Mouse (Mus musculus) heart, postnatal 4 days (tissue): Measurements from ENCODE around the gene Olfr56. TPM values are rescaled to one million over a fixed set of nuclear protein-coding genes. Genes with fewer than 3 reads are reported as not detected.
A peak's percentile ranks its signal among the peaks of the same experiment; 100 is the strongest.

Experiments used
- DNase-seq: peaks from one replicate; pipeline ENCODE4 v3.0.0; 2021
- total RNA-seq, 2 experiments: library from RNA; stranded (reverse); gene quantifications; 2 replicates each; pipeline ENCODE4 v1.2.3; 2021

Olfr56 gene
- total RNA-seq, 2 experiments from 2014 or later: 0.18 TPM; not detected in 1

DNA sequence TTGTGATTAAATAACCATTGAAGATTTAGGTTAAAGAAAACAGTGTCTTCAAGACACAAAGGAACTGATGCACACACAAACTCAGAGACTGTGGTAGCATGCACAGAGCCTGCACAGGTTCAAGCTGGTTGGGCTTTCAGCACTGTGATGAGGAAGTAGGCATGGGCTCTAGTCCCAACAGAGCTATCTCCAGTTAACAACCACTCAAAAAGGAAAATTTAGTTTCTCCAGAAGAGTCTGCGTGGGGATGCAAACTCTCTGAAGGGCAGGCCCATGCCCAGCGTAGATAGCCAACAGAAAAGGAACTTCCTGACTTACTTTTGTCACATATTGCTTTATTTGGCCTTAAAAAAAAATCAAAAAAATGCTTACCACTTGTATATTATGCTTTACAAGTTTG lies 114.1 kb downstream of the Olfr56 start:
- no peak for DNase-seq

DNA sequence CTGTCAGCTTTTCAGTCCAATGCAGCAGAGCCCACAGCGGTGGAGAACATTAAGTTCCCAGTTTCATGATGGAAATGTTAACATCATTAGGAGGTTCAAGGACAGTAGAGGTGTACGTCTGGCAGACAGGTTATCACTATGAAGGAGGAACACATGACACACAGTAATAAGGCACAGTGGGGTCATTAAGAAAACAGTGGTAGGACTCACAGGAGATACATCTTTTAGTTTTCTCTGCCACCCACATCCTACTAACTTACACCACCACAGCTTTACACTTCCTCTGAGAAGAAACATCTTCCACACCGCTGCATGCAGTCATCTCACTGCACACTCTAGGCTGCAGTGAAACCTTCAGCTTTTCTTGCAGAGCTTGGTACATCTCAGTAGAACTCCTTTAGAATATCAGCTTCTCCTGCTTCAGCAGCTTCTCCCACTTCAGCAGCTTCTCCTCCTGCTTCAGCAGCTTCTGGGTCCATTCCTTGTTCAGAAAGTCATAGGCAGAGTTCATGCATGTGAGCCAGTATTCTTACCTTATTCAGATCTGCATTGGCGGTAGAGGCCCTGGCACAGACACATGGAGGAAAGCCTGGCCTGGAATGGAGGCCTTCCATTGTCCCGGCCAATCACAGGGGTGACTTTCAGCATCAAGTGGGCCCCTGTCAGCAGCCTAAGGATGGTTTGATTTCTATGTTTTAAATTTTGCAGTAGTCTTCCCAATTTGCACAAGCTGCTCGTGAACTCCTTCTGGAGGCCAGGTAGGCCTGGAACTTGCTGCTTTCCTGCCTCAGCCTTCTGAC lies 115.4 kb downstream of the Olfr56 start:
- no peak for DNase-seq

DNA sequence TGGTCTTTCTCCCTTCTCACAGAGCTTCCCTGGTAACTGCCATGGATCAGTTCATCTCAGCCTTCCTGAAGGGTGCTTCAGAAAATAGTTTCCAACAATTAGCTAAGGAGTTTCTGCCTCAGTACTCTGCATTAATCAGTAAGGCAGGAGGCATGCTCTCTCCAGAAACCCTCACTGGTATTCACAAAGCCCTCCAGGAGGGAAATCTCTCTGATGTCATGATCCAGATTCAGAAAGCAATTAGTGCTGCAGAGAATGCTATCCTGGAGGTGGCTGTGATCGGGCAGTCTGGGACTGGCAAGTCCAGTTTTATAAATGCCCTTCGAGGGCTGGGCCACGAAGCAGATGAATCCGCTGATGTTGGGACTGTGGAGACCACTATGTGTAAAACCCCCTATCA lies 116.7 kb downstream of the Olfr56 start:
- no peak for DNase-seq

DNA sequence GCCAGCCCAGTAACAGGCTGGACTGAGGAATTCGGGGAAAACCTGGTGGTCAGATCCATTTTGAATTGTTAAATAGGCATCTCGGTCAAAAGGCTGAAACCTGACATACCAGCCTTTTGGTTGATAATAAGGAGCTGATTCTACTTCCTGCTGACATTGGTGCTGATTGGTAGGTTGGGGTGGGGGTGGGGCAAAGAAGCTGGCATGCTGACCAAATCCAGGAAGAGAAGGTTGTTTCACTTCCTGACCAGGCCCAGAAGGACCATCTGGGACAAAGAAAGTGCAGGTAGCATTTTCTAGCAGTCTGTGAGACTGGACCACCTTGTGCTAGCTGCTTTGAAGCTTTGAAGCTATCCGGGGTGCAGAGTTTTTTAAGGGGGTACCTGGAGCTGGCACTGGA lies 121.7 kb downstream of the Olfr56 start:
- no peak for DNase-seq

DNA sequence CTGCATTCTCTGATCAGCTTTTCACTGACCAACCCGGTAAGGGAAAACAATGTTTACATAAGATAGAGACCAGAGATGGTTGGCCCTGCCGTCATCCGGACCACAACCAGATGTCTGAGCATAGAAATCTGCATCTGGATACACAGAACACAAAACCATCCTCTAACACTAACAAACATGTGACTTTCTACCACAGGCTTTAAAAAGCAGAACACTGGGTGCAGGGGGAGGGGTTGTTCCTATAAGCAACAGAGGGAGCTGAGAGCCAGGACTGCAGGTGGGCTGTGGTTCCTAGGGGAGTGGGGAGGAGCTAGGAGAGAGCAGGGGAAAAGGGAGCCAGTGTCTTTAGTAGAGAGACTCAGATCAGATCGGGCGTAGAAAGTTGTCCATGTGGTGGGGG lies 122.8 kb downstream of the Olfr56 start:
- no peak for DNase-seq

DNA sequence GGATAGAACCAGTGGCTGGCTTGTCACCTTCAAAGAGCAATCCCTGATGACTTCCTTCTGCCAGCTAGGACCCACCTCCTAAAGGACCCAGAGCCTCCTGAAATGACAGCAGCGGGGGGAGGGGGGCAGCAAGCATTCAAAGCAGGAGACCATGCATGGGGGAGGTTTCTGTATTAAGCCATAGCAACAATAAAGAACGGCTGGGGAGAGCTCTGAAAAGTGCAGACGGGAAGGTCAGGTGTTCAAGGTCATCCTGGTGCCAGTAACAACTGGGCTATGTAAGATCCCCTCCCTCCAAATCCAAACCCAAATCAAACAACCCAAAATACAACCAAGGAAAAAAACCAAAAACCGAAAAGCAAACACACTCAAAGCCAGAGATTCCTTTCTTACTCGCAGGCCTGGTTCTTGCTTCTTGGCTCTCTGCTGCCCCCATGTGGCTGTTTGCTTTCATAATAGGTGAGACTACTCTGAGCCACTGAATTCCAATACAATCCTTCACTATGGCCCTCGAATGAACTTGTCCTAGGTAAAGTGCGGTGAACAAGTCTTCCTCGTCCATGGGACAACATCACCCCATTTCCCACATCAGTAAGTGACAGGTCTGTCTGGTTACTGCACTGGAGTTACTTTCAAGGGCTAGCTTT lies 124.5 kb downstream of the Olfr56 start:
- peak; percentile 92 for DNase-seq

DNA sequence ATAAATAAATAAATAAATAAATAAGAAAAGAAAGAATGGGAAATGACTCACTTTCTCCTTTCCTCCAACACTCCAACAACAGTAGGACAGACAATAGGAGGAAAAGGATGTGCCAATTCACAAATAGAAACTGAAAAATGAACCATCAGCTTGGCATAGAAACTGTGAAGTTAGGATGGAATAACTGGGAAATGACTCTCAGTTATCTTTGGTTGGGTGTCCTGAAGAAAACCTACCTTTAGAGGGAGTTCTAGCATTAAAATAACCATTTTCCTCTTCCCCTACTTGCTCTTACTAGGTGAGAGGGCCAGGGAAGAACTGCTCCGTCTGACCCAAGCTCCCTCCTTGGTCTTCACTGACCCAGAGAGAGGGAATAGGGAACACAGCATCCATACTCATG lies 127.1 kb downstream of the Olfr56 start:
- DNase-seq: no peak

DNA sequence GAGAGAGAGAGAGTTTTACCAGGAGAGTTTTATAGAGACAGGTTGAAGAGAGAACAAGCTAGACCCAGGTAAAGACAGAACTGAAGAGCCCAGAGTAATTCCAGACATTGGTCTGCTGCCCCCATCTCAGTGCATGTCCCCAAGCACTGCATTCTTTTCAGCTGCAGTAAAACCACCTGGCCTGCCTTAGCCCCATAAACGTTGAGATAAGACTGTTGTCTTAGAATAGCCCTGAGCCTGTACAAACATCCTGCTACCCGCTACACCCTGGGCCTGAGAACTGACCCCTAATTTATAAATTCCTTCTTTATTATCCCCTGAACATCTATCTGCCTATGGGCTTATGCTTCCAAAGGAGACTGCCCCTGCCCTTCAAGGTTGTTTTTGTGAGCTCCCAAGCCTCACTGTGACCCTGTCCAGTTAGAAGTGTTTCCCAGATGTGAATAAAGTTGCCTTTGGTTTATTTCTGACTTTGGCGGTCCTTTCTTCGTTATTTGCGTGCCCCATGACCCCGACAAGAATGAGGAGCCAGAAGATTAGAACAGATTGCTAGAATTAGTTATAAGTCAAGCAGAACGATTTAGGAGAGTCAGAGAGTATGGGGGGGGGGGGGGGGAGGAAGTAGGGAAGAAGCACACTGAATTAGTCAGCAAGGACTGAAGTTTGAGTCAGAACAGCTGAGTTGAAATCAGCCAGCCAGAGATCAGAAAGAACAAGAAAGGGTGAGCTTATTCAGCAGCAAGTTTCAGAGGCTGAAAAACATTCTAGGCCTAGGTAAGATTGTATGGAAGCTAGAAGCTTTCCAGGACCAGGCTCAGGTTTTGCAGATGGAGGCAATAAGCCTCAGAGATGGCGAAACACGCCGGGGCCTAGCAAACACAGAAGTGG lies 129.2 kb downstream of the Olfr56 start:
- no peak for DNase-seq

DNA sequence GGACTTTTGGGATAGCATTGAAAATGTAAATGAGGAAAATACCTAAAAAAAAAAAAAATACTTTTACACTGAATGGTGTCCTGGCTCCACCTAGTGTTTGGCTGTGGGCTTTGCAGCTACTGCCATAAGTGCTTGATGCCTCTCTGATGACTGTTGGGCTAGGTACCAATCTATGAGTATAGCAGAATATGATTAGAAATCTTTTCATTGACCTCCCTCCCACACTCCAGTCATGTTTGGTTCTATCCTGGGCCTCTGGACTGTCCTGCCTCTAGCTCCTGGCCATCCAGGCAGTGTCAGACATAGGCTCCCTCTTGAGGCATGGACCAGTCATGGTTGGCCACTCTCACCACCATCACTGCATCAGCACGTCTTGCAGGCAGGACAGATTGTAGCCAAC lies 130.1 kb downstream of the Olfr56 start:
- peak; percentile 42 for DNase-seq

DNA sequence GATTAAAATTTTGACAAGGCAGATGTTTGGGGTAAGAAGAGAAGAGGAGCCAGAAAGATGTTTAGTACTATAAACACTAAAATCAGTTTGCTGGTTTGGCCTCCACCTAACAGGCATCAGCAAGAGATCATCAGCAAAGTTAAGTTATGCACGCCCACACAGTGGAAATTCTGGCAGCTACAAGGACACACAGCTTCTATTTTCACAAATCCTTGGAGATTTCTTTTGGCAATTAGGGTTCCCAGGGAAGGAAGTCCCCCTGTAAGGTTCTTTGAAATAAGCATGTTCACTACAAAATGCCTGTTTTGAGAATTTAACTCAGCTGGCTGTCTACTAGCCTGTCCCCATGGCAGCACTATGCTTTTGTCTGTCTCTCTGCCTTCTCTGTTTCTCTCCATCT lies 132.3 kb downstream of the Olfr56 start:
- no peak for DNase-seq

DNA sequence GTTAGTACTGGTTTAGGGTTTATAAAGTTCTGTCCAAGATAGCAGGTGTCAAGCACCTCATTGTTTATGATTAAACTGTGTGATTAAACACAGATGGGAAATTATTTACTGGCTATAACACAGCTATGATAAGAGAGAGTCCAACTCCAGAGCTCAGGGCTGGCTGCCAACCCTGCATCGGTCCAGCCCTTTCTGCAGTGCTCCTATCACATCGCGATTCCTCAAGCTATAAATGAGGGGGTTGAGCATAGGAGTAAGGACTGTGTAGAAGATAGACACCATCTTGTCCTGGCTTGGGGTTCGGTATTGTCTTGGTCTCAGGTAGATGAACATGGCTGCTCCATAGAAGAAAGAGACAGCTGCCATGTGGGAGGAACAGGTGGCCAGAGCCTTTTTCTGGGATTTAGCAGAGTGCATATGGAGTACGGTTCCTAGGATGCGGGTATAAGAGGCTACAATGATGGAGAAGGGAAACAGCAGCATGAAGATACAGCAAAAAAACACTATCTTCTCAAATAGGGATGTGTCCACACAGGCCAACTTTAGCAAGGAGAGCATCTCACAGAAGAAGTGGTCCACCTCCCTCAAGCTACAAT lies 134.0 kb downstream of the Olfr56 start:
- DNase-seq: no peak

DNA sequence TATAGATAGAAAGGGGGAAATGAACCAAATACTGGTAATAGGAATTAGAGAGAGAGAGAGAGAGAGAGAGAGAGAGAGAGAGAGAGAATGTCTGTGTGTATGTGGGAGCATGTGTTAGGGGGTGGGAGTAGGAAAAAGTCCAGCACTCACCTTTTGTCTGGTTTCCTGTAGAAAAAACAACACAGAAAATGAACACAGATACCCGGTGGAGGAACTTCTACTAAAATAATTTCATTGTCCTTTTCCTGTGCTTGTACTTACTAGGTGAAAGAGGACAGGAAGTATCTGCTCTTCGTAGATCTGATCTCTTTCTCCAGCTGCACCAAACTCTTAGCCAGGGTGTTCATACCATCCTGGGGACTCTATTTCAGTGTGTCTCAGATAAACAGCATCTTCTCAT lies 135.5 kb downstream of the Olfr56 start:
- DNase-seq: no peak

DNA sequence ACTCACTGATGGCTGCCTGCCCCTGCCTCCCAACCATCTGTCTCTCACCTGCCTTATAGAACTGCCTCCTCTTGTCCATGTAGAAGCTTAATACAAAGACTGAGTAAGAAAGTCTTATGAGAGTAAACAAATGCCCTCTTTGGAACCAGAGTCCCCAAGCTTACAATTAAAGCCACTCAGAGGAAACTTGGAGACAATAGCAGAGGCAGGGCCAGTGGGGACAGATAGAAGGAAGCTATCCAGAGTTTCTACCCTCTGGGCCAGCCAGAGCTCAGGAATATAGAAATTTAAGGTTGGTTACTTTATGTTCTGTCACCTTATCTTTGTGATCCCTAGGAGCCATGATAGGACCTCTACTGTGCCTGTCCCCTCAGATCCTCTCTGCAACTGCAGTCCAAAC lies 136.1 kb downstream of the Olfr56 start, which contains the start of gene Olfr1396:
Gene Olfr1396, minus strand, starts transcription at position 101 of the 400 bp plus-strand sequence.
- no peak for DNase-seq

DNA sequence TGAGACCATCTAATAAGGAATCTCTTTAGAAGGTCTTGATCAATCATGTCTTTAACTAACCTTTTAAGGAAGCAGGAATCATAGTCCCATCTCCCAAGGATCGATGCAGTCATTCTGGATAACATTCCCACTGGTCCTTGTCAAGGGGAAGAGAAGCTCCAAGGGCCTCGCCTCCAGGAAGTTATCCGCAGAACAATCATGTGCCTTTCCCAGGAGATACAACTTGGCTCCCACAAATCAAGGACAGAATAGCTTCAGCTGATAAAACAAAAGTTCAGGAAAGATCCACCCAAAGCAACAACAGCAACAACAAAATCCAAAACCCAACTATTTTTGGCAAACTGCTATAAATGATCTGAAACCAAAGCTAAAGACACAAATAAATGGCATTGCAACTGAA lies 140.9 kb downstream of the Olfr56 start:
- DNase-seq: no peak

DNA sequence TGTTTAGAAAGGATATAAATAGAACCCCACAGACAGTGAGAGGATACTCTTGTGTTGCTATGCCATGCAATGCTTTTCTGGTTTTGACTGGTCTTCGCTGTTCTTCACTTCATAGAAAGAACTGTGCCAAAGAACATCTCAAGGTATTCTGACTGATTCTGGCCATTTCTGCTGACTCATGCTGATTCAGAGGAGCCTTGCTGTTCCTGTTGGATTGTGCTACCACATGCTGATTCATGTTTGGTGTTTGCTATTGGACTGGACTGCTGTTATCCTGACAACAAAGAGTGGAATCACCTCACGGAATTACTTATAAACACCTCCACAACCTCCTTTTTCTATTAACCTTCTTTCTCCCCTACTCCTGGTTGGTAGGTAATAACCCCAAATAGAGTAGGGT lies 145.5 kb downstream of the Olfr56 start:
- DNase-seq: no peak

DNA sequence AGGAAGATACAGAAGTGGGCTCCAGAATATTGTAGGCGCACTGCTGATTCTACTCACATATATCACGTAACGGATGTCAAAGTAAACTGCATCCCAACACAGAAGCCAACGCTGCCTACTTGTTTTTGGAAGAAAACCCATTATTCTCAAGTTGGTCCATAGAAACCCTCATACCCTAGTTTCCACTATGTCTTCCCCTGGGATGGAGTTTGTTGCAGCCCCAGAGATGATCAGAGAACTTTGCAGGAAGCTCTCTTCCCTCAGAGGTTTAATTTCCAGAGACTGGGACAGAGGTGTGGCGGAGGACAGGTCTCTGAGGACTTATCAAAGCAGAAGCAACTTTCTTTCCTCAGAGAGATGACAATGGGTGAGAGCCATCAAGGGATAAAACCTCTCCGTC lies 163.3 kb downstream of the Olfr56 start, which contains the start of gene Olfr1395:
Gene Olfr1395, plus strand, starts transcription at position 301 of the 400 bp plus-strand sequence.
- DNase-seq: no peak

DNA sequence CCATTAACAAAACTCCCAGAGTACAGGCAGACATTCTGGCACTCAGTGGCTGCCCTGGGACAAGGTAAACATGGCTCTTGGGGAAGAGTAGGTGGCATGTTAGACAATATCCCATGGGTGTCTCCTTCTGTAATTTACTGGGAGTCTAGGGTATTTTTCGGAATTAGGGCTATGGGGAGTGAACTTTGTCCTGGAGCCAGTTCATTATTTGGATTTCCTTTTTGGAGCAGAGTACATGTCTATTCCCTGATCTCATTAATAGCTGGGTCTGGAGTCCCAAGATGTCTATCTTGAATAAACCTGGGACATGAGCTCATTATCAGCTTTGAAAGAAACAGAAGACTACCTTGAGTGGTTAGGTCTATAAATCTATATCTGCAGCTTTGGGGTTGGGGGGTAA lies 175.4 kb downstream of the Olfr56 start, which contains the start of gene Olfr1394:
Gene Olfr1394, plus strand, starts transcription at position 301 of the 400 bp plus-strand sequence.
- DNase-seq: no peak

DNA sequence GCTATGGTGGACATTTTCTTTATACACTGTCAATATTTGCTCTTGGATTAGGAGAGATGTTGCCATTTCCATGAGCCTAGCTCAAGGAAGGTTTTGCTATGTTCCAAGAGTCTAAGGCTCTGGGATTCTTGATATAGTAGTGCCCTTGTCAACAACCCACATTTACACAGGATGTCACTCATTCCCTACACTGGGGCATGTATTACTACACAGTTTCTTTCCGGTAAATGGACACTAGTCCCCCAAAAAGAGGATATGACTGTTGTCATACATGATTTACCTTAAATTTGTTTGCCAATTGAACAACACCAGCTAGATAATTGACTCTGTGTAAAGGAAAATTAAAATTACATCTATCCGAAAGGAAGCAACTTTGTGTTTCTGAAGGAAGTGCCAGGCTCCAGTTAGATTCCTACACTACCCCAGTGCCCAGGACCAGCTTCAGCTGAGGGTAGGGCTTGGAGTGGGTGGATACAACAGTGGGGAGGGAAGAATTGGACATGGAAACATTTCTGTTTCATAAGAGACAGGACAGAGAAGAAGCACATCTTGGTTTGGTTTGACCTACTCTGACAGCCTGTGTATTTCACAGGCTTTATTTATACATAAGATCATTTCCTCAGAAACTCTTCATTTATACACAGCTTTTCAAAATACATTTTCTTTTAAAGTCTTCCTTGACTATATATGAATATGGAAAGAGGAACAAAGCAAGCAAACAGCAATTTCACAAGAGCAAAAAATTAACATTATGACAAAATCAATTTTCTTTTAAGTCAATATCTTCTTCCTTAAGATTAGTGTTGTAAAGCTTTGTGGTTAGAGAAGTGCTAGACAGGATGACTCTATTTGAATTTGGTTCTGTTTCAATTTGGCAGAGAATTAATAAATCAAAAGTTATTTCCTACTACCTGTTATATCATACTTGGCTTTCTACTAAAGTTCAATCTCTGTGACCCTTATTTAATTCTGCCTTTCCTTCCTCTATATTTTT lies 178.4 kb downstream of the Olfr56 start:
- DNase-seq: no peak

DNA sequence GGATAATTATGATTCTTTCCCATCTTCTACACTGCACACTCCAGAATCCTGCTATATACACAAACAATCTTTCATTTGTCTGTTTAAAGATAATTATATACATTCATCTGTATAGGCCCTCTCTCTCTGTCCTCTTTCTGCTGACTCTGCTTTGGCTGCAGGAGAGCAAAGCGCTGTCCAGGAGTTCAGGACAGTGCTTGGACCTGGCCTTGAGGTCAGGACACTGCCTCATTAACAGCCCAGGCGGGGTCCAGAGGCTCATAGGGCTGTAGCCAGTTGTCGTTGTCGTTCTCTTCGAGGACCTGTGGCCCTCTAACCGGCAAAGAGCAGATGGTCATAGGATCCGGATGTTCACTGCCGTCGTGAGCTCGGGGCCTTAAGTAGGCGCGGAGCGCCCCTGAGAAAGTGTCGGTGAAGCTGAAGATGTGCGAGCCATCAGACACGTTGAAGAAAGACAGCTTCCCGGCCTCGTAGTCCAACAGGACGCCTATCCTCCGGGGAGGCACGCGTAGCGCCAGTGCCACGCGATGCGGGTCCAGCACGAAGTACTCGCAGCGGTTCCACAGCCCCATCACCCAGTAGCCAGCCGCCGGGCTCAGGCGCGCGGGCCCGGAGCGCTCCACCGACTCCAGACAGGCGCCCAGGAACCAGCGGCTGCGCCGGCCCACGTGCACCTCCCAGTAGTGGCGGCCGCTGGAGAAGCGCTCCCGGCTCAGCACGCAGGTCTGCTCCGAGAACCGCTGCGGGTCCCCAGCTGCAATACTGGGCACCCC lies 190.3 kb downstream of the Olfr56 start:
- no peak for DNase-seq

DNA sequence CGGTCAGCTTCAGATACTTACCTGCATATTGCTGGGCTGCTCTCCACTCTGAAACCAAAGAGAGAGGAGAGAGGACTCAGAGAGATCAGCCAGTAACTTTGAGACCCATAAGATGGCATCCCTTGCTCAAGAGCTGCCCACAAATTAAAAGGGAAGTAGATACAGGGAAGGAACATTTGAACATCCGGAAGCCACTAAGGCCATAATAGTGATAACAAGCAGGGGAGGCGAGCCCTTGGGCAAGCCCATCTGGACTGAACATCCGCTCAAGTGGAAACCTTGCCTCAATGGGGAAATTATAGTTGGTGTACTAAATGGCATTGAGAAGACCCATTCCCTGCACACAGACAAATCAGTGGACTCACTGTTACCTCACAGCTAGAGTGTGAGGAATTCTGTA lies 191.9 kb downstream of the Olfr56 start:
- DNase-seq: no peak
